Mouse (Mus musculus): ENCODE results near the gene Naip2.

The Naip2 gene

DNA sequence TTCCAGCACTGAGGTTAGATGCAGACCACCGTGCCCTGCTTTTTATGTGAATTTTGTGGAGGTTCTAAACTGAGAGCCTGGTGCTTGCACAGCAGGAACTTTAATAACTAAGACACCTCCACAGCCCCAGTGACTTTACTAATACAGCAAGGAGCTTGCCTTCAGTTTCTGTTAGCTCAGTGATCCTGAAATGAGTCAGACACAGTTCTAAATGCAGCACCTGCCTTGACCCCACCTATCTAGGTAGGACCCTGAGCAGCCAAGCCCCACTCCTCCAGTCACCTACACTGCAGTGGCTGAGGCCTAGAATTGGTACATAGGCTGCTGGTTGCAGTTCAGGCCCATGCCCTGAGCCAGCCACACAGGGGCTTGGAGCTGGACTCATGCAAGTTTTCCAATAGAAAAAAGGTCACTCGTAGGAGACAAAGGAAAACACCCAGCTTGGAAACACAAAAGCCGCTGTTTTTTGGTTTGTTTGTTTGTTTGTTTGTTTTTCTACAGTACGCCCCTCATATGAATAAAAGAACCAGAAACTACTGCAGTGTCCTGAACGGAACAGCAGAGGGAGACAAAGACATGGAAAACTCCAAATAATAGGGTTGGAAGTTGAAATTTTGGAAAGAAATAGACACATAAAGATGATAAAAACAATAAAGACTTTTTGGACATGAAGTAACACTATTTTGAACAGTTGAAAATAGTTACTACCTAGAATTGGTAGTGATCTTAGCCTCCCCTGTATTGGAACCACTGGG lies 89.5 kb downstream of the Naip2 start:
- DNase-seq (ENCODE audit: low spot score in 2 of 2) = no peak

DNA sequence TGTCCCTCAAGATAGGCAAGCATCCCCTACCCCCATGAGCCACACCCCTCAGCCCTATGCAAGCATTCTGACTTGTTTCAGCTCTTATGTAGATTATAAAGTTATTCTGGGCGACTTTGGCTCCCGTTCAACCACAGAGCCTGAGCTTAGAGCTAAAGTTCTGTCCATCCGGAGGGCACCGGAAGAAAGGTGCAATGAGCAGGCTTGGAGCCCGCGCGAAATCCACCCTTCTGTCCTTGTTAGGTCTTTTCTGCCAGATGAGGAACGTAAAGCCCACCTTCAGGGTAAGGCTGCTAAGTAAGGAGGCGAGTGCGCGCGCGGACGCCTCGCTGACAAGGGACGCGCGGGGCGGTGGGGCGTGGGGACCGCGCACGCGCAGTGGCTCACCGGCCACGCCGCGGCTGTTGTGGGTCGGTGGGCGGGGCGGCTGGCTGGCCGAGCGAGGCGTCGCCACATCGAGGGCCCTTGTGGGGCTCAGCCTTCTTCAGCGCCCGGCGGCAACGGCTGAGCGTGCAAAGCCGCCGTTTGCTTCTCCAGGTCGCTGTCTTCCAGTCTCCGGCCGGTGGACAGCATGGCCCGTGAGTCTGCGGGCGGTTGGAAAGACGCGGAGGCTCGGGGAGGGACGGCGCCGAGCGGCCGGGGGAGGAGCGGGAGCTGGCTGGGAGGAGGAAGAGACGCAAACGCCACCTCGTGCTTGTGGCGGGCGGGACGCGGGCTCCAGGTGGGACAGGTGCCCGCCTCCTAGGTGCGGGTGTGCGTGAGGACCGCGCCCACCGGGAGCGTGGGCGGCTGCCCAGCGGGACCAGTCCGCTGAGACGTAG lies 94.0 kb downstream of the Naip2 start, which contains the start of gene Serf1:
Gene Serf1, plus strand, starts transcription at position 361 of the 821 bp plus-strand sequence.
- DNase-seq (ENCODE audit: low spot score in 2 of 2) = peak; percentile 70 to 71

DNA sequence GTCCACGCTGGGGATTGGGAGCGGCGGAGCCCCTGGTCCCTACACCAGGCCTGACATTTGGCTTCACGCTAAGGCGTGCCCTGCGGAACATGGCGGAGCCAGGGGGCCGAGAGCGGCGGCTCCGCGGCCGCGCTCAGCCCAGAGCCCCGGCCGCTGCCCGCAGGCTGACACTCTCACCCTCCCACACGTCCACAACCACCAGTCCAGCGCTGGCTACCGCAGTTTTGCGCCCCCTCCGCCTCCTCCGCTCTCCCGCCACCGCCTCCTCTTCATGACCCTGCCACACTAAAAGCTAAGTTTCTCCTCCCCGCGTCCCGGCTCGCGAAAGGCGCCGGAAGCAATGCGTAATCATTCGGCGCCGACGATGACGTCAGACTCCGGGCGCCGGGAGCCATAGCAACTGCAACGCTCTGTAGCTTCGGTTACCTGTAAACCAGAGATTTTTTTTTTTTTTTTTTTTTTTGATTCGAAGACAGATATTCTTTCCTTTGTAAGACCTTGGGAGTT lies 98.1 kb downstream of the Naip2 start, which contains the start of gene Bdp1:
Gene Bdp1, minus strand, starts transcription at position 323 of the 507 bp plus-strand sequence.
- peak; percentile 90 to 96 for DNase-seq (ENCODE audit: low spot score in 2 of 2)

DNA sequence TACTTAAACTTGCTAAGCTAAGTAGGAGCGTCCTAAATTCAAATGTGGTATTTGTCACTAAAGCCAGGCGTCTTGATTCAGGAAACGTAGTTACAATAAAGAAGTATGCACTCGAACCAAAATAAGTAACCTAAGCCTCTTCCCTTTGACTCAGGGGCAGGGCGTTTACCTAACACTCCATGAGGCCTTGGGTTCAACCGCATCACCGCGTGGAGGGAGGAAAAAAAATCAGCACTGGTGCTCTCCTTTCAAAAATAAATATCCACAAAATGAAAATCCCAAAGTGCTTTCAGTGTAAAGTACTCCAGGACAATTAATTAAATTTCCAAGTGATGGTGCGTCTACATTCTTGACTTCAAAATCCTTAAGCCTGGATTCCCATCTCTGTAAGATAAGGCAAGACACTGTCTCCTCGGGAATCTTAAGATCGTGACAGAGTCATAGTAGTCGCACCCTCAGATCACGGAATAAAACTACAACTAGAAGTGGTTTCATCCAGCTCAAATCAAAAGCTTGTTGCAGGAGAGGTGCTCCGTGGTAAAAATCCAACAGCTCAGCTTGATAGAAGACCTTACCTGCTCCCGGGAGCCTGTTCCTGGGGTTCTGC lies 98.7 kb downstream of the Naip2 start:
- no peak for DNase-seq (ENCODE audit: low spot score in 2 of 2)

DNA sequence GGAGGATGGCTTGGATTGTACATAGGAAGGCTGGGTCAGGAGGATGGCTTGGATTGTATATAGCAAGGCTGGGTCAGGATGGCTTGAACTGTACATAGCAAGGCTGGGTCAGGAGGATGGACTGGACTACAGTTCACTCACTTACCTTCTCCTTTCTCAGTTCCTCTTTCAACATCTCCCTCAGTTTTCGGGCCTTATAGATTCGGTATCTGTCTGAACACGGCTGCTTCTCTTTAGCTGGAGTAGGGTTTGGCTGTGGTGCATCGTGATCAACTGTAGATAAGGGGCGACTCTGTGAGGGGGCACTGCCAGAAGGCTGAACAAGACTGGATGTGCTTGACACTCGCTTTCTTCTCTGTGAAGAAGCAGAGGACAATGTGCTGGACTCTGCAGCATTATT lies 103.1 kb downstream of the Naip2 start:
- no peak for DNase-seq (ENCODE audit: low spot score in 2 of 2)

Data from frontal cortex, postnatal 25 days (tissue).